Mouse (Mus musculus): ENCODE measurements around the gene Nelfe.

DNA sequence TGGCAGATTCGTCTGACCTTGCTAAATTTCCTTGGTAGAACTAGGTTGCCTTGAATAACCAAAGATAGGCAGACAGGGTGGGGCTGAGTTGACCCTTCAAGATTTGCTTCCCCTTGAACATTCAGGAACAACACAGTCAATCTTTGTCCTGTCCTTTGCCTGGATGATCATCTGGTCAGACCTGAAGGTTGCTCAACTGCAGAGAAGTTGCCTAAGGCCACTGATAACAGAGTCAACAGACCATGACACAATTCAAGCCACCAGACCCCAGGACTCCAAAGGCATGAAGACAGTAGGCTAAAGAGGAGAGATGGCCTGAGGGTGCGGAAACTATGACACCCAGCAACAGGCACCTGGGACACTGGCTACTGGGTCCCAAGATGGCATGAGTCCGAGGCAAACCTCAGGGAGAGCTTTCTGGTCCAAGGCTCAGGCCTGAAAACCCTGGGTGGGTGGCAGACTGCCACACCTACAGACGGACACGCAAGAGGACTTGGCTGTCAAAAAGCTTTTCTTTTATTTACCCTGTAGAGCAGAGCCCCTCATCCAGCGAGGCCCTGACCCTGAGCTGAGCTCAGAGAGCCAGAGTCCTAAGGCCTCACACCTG, 41.5 kb upstream of the Nelfe start:
- TF ChIP-seq POLR2A (IDR thresholded peaks at IDR 0.05; ENCODE audit: control insufficient read depth, low read depth, low read length) (no peak), CTCF (IDR thresholded peaks at IDR 0.05; ENCODE audit: control insufficient read depth, insufficient read depth, insufficient replicate concordance, low read depth, low read length) (no peak)
